Mouse (Mus musculus): ENCODE measurements around the gene Prkcd. TPM values are rescaled to one million over a fixed set of nuclear protein-coding genes. Genes with fewer than 3 reads are reported as not detected.
A peak's percentile ranks its signal among the peaks of the same experiment; 100 is the strongest.

Gene Prkcd
- polyA plus RNA-seq, 1 experiment from 2014 or later = 54.3 TPM

- WGBS = 25% methylated on average over 8 of the region's 8 CpGs
- Histone ChIP-seq H3K36me3 (no peaks in the 10 kb centered on the region), H3K4me2 (replicated peaks) (peak within 1 kb of the TSS; percentile 77), H3K27me3 (replicated peaks) (no peaks in the 10 kb centered on the region), H3K9me3 (no peaks in the 10 kb centered on the region), H3K27ac (peak within 1 kb of the TSS; percentile 86), H3K4me1 (peaks cover 30% of the 10 kb centered on the region), H3K9ac (peak within 1 kb of the TSS; percentile 92), H3K4me3 (peak within 1 kb of the TSS; percentile 74)
- ATAC-seq (ENCODE audit: low FRiP score, low read depth) = peak; percentile 23; the same call in 1 of the 2 replicates
Observed at GRCm38 (mm10) chr14:30548131-30548720, 77.8 kb downstream of the Prkcd start, which contains the start of gene Tkt. Gene Tkt, plus strand, starts transcription at chr14:30548359.

Small RNA genes within 50 kb of the gene (microRNA-seq; reads per million reads assigned to microRNA genes)
- gene Mir3076 = 2.4 reads per million, percentile 4 among the genes with 10 or more reads in this experiment

Other genes starting within 250 kb of the Prkcd start
- 27.4 and 32.0 TPM in 2 replicates for gene Dcp1a, start 146.7 kb downstream of the Prkcd start, polyA plus RNA-seq (2016; fragmentation: Nextera tagmentation; extraction: Ambion mirVana)
- gene Cacna1d, start 134.8 kb downstream of the Prkcd start, polyA plus RNA-seq (2016; fragmentation: Nextera tagmentation; extraction: Ambion mirVana) = 3.0 and 4.6 TPM in 2 replicates
- gene Tkt, start 77.9 kb downstream of the Prkcd start, polyA plus RNA-seq (2016; fragmentation: Nextera tagmentation; extraction: Ambion mirVana) = 215 and 218 TPM in 2 replicates
- gene Rft1, start 28.1 kb upstream of the Prkcd start, polyA plus RNA-seq (2016; fragmentation: Nextera tagmentation; extraction: Ambion mirVana) = 12.0 and 13.5 TPM in 2 replicates
- gene Sfmbt1, start 88.6 kb upstream of the Prkcd start, polyA plus RNA-seq (2016; fragmentation: Nextera tagmentation; extraction: Ambion mirVana) = 17.7 and 18.3 TPM in 2 replicates
- gene Tmem110, start 199.4 kb upstream of the Prkcd start, polyA plus RNA-seq (2016; fragmentation: Nextera tagmentation; extraction: Ambion mirVana) = 25.3 and 25.5 TPM in 2 replicates

All from neural tube, embryonic 12.5 days (tissue).